Mouse (Mus musculus): Measurements from ENCODE around the gene Slc4a3.
A peak's percentile ranks its signal among the peaks of the same experiment; 100 is the strongest.

Slc4a3 gene

DNA sequence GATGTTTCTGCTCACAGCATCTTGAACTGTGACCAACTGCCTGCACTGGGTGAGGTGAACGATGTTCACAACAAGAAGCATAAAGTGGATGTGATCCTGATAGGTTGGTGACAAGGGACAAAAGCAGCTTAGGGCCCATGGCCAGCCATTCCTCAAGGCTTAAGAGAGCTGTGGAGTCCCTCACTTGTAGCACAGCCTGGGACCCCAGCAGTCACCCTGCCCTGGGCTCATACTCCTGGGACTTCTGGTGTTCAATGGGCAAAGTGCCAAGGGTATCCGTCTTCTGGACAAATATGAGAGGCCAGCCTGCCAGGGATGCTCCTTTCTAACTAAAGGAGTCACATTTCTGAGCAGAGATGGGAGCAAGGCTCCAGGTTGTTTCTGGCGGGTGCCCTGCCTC lies 49.9 kb downstream of the Slc4a3 start:
- DNase-seq (ENCODE audit: low spot score in 2 of 2): no peak

DNA sequence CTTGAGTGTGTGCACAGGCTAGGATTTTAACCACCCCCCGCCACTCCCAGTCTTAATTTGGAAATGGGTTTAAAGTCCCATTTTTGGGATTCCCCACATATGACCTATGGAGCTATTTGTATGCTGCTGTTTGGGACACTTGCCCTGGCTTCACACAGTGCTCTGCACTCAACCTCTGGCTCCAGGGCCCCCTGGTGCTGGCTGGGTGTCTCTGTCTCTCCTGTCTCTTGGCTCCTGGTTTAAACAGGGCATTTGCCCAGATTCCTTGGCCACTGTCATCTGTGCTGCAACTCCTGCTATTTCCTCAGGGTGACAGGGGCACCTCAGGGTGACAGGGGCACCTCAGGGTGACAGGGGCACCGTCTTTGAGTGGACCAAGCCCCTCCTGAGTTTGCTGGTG lies 50.8 kb downstream of the Slc4a3 start:
- DNase-seq (ENCODE audit: low spot score in 2 of 2): no peak

DNA sequence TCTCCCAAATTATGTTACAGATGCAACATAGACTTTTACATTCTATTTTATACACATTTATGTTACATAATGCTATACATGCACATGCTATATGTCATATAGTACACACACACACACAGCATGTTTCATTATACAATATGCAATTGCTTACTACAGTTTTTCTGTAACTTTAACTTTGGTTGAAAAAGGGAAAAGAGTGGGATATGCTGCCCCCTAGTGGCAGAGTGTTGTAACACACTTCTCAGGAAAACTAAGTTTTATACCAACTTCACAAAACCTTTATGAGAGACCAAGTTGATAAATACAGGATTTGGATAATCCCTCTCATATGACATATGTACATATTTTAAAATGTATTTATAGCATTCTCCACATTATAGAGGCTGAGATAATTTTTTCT lies 51.6 kb downstream of the Slc4a3 start:
- DNase-seq (ENCODE audit: low spot score in 2 of 2): peak; percentile 24 to 65

DNA sequence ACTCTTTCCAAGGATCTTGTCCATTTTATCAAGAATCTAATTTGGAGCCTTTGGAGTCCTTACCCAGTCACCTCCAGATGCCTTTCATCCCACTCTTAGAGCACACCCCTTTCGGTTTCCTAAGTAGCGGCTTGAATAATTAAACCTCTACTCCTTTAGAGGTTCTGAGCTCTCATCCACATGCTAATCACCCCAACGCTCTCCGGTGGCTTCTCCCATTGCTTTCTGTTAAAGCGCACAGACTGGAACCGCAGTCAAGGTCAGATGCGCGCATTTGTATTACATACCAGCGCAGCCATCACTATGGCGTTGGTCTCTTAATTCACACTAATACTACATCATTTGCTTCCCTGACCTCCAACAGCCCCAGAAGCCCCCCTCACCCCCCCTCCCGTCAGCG lies 55.7 kb downstream of the Slc4a3 start:
- DNase-seq (ENCODE audit: low spot score in 2 of 2): no peak

DNA sequence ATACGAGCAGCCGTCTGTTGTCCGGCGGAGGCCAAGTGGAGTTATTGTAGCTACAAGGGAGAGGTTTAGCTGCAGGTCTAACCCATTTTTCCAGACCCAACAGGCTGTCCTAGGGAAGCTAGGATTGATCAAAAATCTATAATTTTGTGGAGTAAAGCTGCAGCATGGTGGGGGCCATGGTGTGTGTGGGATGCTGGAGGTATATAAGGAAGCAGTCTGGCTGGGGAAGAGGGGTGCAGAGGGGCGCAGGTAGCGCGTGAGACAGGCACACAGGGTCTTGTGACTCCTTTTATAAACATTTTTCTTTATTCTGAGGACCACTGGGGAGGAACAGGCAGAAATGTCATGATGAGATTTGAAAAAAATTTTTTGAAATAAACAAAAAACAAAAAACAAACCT lies 57.5 kb downstream of the Slc4a3 start:
- DNase-seq (ENCODE audit: low spot score in 2 of 2): no peak

DNA sequence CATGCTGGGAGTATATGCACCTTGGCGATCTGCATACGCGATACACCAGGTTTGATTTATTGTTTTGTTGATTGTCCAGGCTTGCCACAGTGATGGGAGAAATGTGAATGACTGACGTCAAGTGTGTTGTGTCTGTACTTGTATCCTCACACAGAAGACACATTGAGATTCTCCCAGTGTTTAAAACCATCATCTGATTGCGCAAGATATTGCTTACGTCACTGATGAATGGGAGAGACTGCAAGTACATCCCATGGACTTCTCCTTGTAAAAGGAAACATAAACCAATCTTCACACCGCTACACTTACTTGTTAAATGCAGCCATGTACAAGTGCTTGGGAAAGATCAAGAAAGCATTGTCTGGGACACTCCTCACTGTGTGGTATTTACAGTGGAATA lies 62.2 kb downstream of the Slc4a3 start:
- no peak for DNase-seq (ENCODE audit: low spot score in 2 of 2)

DNA sequence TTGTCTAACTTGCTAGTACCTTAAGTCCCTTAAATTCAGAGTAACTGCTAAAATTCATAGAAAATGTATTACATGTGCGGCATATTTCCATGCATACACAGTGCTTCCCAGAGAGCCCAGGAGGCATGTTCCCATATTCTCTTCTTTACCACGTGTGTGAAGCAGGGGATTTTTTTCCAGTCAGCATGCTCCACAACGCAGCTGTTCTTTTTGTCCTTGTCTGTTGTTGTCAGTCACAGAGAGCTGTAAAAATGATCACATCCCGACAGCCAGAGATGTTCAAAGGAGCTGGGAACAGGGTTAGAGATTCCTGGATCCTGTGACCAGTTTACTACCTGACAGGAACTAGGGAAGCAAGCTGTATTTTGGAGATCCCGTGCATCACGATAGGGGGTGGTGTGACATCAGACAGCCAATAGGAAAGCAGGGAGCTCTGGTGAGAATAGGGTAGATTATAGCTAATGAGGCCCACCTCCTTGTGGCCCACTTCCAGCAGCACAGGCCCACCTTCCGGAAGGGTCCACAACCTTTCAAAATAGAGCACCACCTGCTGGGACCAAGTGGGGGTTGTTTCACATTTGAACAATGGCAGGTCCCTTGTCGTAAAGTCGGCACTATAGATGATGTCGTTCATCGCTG lies 62.7 kb downstream of the Slc4a3 start:
- no peak for DNase-seq (ENCODE audit: low spot score in 2 of 2)

DNA sequence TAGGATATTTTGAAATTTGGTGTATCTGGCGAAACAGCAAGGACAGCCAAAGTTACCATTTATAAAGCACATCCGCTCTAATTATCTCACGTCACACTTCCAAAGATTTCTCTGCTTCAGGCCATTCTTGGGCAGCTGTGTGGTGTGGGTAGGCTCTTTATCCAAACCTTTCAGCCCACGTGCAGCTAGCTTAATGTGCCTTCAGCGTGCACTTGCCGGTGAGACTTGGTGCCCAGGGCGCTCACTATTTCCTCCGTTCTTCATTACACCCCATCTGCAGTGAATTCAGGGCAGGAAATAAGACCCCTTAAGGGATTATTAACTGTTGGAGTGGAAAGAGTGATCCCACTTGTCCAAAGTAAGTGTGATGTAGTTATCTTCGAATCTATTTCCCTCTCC lies 63.2 kb downstream of the Slc4a3 start:
- DNase-seq (ENCODE audit: low spot score in 2 of 2): no peak

DNA sequence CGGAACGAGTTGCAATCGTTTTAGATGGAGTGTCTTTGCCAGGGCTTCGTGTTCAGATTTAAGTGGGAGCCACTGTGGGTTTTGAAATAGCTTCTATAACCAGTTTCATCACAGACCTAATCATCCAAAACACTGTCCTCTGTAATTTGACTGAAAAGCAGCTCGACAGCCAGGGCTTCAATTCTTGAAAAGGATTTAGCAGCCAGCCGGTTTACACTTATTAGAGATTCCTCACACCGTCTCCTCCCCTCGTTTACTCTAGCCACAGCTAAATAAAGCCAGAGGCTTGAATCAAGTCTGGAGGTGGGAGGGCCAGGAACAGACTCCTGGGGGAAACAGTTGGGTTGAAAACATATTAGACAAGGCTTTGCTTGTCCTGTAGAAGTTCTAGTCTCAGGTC lies 64.5 kb downstream of the Slc4a3 start:
- no peak for DNase-seq (ENCODE audit: low spot score in 2 of 2)
